Mouse (Mus musculus): ENCODE data around the gene Mustn1.

Gene Mustn1

DNA sequence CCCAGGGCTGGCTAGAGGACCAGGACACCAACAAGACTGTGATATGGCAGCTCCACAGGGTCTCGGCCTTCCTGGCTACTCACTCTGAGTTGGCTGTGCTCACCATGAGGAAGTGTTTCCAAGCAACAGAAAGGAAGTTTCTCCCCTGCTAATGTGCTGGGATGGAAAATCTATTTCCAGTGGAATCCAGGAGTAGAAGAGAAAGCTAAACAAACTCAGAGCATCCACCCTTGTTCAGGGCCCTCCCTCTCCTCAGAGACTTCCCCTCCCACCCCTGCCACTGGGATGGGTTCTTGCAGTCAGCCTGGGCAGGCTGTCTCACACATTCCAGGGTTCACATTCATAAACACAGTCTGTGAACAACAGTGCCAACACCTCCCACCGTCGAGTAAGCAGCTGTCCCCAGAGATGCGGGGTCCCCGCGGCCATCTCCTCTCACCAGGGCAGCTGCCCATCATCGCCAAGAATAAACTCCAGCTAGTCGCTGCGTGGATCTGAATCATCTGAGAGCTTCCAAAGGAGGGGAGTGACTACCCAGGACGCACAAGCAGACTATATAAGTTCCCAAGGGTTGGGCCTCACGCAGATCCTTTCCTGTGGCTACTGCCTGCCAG lies at the start of gene Mustn1:
Gene Mustn1, plus strand, starts transcription at position 243 of the 614 bp plus-strand sequence.
- DNase-seq (ENCODE audit: low read depth, low spot score), result no peak

DNA sequence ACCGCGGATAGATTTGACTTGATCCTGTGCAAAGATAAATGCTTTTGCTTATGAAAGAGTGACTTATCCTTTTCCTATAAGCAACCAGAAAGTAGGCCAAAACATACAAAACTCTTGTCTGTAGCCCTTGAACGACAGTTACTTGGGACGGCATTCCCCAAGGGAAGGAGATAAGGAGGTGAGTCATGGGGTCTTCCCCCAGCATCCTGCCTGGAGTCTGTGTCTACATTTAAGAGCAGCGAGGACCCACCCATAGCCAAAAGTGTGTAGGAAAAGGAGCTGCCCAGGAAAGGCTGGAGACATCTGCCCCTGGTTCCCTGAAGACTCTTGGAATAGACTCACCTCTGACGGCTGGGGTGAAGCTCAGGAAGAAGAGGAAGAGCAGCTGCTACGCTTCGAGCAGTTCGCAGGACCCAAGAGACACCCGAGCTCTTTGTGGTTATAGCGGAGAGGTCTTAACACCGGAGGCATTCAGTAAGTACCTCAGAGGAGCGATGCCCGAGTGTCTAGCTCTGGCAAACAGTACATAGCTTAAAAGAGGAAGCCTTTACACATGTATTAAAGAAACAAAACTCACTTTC lies 41.5 kb upstream of the Mustn1 start:
- no peak for DNase-seq (ENCODE audit: low read depth, low spot score)

DNA sequence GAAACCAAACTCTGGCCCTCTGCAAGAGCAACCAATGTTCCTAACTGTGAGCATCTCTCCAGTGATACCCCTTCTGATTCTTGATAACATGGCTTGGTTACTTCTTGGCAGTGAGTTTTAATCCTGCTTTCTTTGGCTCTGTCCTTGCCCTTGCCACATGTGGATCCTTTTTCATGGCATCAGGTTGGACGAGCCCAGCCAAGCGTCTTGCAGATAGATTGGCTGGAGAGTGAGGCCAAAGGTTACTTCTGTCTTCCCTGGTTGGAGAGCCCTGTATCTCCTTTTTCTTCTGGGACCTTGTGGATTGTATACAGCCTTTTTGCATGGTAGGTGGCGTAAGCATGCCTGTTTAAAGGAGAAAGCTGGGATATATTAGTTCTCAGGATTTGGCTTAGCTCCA lies 35.3 kb upstream of the Mustn1 start:
- DNase-seq (ENCODE audit: low read depth, low spot score), result no peak

DNA sequence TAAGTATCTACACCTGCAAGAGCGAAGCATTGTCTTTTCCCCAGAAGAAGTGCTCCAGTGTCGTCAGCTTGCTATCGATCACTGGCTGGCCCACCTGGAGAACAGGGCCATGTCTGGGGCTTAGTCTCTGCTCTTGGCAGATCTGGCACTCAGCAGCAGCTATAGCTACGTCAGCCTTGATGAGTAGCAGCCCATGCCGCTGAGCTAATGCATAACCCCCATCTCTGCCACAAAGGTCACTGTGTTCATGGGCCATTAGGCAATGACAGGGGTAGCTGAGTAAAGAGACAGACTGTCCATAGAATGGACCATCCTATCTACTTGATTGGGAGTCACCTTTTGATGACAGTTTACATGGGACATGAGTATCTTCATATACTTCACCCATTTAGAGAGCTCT lies 28.5 kb upstream of the Mustn1 start:
- no peak for DNase-seq (ENCODE audit: low read depth, low spot score)

DNA sequence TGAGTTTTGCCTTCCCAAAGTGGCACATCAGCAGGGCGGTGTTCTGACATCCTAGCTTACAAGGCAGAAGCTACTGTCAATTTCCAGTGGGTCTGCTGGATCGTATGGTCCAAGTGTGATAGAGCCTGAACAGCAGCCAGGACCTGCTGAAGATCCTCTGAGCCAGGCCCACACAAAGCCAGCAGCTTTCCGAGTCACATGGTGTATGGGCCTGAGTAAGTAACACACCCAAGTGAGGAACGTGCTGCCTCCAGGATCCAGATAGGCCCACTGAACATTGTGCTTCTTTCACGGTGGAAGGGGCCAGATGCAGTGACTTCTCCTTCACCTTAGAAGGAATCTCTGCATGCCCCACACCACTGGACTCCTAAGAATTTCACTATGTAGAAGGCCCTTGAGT lies 26.7 kb upstream of the Mustn1 start:
- DNase-seq (ENCODE audit: low read depth, low spot score), result peak; percentile 49

DNA sequence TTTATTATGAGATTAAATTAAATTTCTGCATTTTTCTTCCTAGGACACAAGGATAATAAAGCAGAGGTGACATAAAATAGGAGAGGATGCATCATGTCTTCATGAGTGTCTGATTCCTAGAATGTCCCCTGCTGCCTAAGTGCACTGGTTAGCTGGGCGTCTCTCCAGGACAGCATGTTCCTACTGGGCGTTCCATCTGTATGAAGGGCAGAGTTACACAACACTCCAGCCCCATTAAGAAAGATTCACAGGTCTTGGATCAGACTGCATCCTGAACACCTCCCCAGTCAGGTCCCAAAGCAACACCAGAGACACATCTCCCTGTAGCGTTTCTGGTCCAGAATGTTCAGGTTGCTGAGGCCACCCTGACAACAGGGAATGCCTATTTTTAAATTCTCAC lies 23.7 kb upstream of the Mustn1 start:
- no peak for DNase-seq (ENCODE audit: low read depth, low spot score)

DNA sequence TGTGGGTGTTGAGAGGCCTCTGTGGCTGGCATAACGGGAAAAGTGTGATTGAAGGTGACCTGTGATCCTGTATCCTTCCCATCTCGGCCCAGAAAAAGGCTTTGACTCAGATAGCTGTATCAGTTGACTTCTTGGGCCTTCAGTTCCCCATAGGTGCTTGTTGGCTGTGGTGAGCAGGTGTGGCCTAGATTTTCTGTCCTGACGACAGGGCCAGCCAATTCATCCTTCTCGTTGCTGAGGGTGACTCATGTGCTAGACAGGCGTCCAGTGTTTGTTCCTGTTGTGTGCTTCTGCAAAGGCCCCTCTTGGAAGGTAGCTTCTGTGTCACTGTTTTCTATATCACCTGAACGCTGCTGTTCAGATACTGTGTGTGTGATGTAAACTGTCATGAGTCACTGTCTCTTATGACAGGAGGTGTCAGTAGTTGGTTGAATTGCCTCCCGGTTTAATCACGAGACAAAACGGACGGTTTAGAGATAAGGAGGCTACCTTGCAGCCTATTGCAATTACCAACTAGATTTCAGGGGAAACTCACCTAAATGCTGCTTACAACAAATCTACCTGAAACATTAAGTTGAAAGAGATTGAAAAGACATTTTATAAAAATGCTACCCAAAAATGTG lies 22.0 kb upstream of the Mustn1 start:
- no peak for DNase-seq (ENCODE audit: low read depth, low spot score)

DNA sequence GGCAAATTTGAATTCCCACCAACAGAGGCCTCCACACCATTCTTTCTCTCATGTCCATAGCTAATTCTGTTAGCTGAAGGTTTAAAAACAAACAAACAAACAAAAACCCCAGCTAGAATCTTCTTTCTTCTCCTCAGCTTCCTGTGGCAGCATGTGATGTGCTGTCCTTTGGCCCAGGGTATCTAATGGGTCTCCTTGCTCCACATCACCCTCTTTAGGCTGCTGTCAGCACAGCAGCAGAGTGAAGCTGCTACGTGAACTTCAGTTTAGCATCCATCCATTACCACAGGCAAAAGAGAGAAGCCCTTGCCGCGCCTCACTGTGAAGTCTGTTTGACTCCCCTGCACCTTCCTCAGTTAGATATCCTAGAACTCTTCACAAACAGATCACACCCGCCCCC lies 21.0 kb upstream of the Mustn1 start:
- peak; percentile 57 for DNase-seq (ENCODE audit: low read depth, low spot score)

DNA sequence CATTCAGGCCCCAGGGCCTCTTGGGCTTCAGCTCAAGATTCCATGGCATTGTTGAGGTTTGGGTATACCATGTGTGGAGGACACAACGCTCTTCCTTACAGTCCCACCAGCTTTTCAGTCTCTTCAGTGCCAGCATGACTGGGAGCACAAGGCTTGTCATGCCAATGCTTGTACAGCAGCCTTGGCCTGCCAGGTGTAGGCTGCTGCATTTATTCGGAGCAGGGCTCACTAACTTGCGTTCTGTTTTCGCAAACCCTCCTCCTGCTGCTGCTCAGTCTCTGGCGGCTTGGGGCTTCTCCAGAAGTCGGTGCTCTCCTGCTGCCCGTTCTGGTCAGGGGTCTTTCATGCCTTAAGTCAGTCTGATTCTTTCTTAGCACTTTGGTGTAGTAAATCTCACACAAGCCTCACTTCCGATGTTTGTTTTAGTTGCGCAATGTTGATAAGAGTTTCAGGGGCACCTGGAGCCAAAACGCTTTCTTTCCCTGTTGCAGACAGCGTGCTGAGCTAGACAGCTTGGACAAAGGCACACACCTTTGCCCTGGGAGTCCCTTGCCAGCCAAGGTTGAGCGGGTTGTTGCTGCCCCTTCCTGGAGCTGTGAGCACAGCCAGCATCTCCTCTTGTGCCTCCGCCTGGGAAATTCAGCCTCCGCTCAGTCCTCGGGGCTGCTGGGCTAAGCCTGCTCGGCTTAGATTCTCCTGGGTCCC lies 17.4 kb upstream of the Mustn1 start:
- DNase-seq (ENCODE audit: low read depth, low spot score), result no peak

DNA sequence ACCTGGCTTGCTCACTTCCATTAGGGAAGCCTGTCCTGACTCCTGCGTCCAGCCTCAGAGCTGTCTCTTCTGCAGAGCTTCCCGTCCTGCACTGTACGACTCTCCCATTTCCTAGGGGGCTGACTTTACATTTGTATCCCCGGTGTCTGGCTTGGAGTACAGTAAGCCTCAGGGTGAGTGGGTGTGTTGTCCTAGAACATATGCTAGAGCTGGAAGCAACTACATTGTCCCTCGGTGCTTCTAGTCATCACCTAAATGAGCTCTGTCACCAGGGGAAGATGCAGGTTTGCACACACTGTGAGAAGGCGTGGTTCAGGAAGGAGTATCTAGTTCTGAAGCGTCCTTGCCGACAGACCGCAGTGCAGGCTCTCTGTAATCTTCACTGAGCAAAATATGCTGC lies 16.6 kb upstream of the Mustn1 start:
- no peak for DNase-seq (ENCODE audit: low read depth, low spot score)

DNA sequence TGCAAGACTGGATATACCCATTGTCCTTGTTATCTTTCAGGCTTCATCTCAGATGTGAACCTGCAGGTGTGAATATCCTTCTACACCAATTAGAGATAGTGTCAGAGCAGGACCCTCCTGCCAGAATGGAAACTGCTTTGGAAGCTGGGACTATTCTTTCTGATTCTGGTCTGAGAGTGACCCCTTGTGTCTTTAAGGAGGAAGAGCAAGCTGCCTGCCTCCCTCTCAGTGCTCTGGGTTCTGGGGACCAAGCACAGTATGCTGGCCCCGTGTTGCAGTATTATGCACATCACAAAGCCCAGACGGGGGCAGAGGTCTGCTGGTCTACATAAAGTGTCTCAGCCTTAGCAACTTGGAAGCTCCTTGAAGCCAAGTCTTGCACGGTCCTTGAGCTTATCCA lies 13.7 kb upstream of the Mustn1 start:
- DNase-seq (ENCODE audit: low read depth, low spot score), result no peak

DNA sequence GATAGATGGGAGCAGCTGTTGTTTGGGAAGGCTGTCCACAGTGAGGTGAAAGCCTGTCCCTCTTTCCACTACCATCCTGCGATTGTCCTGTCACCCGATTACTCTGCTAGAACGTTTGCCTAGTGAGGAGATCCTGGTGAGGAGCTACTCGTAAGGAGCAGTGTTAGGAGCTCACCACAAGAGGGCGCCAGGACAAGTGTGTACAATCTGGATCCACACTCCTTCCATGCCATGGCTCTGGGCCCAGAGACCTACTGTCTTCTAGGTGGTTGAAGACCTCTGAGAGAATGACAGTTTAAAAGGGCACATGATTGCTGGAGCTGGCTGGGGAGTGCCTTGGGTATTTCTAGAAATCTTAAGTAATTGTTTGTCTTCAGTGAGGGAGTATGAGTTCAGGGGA lies 12.0 kb upstream of the Mustn1 start:
- peak; percentile 81 for DNase-seq (ENCODE audit: low read depth, low spot score)

DNA sequence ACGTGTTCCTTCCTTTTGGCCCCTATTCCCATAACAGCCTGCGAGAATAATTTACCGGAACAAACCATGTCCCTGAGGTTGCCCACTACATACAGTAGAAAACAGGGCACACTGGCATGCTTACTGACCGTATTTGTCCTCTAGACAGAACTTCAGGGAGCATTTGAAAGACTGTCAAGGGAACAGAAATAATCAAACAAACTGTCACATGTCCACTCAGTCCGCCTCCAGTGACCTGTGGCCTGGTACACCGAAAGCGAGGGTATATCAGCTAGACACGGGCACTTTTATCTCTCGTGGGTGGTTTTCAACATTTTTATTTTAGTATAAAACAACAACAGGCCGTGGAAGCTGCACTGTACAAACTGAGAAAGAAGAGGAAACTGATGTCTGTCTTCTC lies 10.2 kb upstream of the Mustn1 start:
- DNase-seq (ENCODE audit: low read depth, low spot score), result no peak

DNA sequence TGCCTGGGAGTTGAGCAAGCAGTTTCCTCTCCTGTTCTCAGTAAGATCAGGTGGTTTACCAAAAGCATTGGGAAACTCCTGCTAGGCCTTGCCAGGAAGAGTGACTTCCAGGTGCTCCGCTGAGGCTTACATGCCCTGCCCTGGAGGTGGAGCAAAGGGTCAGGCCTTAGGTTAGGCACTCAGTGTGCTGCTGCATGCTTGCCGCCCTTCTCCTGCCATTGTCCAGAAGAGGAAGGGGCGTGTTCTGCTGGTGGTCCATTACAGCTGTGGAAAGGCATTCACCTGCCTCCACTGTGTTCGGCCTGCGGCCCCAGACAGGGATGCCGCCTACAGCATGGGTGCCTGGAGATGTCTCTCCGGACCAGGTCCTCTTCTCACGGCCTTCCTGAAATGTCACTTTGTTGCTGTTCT lies 9.6 kb upstream of the Mustn1 start:
- peak; percentile 73 for DNase-seq (ENCODE audit: low read depth, low spot score)

DNA sequence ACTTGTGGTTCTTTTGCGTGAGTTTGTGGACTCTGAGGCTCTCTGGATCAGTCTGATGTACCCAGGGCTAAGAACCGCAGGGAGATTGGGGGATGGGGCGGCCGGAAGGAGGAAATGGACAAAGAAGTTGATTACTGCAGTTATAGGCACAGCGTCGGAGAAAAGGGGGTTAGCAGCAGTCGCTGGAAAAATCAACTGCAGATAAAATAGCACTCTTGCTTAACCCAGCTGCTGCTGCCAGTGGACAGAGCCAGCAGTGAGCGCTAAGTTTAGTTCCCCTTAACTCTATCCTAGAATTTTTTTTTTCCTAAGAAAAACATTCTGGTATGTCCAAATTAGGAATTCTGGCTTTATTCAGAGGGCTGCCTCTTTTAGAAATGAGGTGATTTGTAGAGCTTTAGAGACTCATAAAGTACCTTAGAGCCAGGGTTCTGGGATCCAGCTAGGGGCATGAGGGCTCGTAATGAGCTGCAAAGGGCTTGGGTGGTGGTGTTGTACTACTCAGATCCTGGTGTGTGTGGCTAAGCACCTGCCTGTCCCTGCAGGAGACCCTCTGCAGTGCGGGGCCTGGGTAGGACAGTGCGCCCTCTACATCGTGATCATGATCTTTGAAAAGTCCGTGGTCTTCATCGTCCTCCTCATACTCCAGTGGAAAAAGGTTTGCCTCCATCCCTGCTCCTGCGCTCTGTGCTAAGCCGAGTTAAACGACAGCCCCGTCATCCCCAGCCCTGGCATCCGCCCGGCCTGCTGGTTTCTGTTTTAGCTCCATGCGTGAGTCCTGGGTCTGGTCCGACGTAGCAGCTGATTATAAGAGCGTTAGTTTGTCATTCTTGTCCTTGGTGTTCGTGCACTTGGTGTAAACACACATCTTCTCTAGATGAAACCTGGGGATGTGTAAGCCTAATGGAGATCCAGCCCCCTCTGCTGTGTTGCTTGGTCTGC lies 8.5 kb upstream of the Mustn1 start:
- no peak for DNase-seq (ENCODE audit: low read depth, low spot score)

DNA sequence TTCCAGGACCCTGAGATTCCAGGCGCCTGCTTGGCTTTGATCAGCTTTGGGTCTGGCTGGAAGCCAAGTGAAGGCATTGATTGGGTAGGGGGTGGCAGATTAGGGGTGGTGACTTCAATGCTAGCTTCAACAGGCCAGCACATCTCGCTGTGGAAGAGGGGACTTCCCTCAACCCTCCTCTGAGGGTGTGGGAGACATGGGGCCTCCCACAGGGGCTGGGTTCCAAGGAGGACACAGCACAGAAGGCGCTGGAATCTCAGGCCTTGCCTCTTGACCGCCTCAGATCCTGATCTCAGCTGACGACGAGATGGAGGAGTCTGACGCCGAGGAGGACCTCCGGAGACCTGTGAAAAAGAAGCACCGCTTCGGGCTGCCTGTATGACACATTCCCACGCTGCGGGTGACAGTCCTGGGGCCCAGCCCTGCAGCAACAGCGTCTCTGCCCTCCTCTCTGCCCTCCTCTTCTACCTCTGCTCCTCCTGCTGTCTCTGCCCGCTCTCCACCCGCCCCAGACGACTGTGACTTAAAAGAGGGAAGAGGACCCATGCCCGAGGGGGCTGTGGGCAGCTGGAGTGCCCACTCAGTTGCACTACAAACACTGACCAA lies 4.8 kb upstream of the Mustn1 start:
- DNase-seq (ENCODE audit: low read depth, low spot score), result no peak

DNA sequence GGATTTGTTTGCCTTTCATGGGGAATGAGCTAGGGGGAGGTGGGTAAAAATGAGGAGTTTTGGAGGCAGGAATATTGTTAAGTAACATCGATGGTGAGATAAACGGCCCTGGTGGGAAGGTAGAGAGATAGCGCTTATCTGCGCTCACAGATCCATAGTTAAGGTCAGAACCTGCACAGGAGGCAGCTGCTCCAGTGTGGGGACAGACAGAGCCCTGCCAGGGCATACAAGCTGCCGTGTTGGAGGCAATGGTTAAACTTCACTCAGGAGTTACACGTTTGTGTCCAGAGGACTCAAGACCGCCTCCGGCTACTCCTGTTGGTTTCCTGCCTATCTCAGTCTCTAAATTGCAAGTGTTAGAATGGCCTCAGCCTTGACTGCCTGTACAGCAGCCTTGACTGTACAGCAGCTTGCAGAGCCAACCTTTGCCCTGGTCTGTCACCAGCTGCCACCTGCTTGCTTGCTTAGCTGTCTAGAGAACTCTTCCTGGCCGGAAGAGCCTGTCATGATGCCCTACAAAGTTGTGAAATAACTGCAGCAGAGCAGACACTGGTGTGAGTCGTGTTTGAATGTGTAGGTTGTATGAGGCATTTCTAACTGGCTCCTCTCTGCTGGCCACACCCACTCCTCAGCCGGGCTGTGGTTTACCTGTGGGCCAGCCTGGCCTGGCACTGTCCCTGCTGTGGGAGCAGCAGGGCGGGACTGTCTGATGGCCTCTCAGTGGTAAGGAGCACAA lies 3.7 kb upstream of the Mustn1 start:
- no peak for DNase-seq (ENCODE audit: low read depth, low spot score)

DNA sequence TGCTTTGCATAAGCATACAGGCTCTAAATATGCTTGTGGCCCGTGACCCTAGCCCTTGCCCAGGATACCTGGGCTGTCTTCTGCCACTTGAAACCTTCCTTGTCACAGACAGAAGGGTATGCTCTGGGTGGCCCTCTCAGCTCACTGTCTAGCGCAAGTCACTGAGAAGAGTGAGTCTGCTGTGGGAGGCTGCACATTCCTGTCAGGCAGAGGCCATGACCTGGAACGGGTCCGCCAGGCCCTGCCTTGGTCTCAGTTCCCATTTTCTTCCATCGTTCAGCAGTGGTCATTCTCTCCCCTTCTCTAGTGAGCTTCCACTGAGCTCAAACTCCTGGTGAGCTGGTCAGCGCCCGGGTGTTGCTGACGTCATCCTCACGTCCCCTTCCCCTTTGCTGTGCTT lies 3.0 kb upstream of the Mustn1 start:
- no peak for DNase-seq (ENCODE audit: low read depth, low spot score)

DNA sequence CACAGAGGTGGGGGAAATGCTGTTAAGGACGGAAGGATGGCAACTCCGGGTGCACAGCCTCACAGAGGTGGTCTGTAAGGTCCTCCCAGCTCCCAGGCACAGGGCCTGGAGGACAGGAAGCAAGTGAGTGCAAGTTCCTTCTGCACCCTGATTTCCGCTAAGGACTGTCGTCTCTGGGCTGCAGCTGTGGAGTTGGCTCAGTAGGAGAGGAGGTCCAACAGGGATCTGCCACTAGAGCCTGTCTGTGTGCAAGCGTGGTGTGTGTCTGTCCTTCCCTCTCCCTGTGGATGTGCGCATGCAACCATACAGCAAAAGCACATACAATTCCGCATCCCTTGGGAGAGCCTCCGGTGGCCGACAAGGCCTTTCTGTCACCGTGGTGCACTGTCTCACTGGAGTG lies 2.5 kb upstream of the Mustn1 start:
- DNase-seq (ENCODE audit: low read depth, low spot score), result no peak

DNA sequence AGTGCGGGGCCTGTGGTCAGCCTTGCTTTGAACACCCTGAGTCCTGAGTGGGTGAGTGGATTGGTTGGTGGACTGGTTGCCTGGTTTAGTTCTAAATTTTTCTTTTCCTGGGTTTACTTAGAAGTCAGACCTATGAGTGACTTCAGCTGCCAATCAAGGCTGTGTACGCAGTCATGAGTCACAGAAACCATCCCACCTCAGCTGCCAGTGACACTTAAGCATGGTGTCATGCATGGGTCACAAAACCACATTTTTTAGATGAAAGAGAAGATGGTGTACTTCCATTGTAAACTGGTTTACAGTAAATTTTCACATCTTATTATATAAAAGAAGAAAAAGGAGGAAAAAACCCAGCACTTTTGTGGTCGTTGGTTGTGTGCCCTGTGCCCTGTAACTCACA lies 1.2 kb upstream of the Mustn1 start:
- no peak for DNase-seq (ENCODE audit: low read depth, low spot score)

DNA sequence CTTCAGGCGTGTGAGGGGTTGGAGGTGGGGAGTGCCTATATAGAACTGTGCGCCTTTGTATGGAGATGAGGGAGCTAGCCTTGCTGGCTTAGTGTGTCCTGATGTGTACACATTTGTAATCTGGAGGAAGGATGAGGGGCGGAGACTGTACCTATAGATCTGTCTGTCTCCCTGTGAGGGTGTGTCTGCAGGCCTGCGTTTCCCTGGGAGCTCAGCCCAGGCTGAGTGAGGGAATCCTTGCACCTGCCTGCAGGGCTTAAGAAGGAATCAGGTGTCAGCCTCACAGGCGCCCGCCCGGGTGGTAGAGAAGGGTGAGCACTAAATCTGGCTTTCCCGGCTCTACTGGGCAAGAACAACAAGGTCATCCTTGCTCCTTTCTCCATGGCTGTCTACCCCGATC lies 794 bp downstream of the Mustn1 start:
- DNase-seq (ENCODE audit: low read depth, low spot score), result peak; percentile 69
